Mouse (Mus musculus): ENCODE measurements around the gene Wnt11. TPM values are rescaled to one million over a fixed set of nuclear protein-coding genes. Genes with fewer than 3 reads are reported as not detected.

Gene Wnt11
- 0.47 TPM for total RNA-seq (2023)

GRCm38 (mm10) chr7:98834711-98835321 lies at the start of gene Wnt11:
Gene Wnt11, plus strand, starts transcription at chr7:98835112.

Other genes starting within 250 kb of the Wnt11 start
- gene Emsy, start 178.3 kb upstream of the Wnt11 start, total RNA-seq (2023), result 97.0 TPM
- 61.7 TPM for gene Thap12, start 132.0 kb upstream of the Wnt11 start, total RNA-seq (2023)

Data from CD4-positive naive resting alpha-beta T cell, adult 57 days (primary cell).